Mouse (Mus musculus) cerebellum, postnatal 14 days (tissue): ENCODE data around the gene Cdh15.

Experiments used
- DNase-seq, 2 experiments: peaks; one replicate each; pipeline ENCODE4 v3.0.0; 2021; ENCODE audit warnings: mixed read lengths in 2 of 2

The Cdh15 gene

DNA sequence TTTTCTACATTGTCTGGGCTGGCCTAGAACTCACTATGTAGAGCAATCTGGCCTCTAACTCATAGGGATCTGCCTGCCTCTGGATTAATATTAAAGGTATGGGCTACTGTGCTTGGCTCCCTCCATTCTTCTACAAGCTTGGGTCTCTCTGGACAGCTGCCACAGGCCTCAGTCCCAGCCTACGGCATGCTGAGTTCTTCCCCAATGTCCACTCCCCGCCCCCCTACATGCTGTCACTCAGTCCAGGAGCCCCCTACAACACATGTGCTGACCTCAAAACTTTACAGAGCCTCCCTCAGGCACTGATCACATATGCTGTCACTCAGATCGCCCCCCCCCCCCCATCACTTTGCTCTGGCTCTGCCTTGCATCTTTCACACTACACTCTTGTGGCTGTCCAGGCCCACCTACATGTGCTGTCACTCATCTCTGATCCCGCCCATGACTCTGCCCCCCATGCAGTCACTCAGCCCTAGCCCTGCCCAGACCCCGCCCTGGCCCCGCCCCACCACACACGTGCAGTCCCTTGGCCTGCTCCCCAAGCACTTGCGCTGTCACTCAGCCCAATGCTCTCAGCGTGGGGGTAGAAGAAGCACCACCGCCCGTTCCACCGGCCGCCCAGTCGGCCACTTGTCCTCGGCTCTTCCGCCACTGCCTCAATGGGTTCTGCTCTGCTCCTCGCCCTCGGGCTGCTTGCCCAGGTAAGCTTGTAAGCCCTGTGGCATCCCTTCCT is at the start of gene Cdh15:
Gene Cdh15 (plus strand): TSS at position 138 of the 733 bp plus-strand sequence.
- DNase-seq, result peak; percentile 90 to 93

DNA sequence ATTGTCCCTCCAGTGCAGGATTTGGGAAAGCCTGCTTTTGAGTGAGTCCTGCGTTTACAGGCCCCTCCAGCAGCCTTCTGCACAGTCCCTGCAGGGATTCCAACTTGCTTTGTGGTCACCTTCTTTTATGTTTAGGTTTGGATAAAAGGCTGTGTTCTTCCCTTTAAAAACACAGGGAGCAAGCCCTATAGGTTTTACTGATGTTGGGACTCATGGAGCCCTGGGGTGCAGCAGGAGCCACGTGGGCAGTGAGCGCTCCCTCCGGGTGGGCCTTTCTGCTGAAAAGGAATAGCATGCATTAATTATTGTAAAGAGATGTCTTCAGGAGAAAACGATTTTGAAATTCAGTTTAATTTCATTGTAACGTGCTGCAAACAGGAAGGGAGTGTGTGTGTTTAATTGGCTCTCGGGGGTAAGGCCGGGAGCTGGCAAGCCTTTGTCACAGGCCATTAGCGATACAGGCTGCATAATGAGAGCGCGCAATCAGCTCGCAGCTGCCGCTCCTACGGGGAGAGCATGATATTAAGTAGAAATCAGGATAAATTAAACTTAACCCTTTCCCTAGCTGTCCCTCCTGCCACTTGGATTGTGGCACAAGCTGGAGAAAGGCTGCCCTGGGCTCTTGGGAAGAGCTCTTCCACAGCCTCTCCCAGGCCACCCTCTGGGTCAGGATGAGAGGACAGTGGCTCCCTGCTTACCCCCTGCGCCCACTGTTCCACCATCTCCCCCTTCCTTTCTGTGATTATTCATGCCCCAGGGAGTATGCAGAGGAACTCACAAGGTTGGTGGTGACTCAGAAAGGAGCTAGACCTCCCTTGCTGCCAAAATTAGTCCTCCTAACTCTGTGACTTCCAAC is 43.6 kb upstream of the Cdh15 start:
- DNase-seq, result peak; percentile 38 to 48

- peak; percentile 92 for DNase-seq
Measured at GRCm38 (mm10) chr8:122805349-122805748, 42.4 kb upstream of the Cdh15 start.

DNA sequence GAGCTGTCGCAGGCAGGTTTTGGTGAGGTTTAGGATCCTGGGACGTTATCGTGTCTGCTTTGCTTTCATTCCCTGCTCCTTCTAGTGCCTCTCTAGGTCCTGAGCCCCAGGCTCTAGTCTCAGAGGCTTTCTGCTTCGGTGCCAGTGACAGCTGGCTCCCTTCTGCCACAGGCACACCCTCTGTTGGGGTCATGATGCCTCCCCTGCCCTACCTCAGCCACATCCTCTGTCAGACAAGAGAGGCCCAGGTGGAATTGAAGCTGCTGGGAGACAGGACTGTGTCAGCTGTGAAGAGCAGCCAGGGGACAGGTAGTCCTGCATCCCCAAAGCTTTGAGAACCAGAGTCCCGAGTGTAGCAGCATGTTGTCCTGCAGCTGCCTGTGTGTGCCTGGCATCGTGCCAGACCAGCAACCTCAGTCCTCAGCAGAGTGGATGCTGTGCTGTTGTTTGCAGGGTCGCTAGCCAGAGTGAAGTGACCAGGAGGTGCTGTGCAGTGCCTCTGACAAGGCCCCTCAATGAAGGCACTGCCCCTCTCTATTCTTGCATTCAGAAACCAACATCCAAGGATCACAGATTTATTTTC is 40.7 kb upstream of the Cdh15 start:
- peak in 1 of 2 experiments; percentile 36 for DNase-seq

GRCm38 (mm10) chr8:122807907-122808306 is 39.9 kb upstream of the Cdh15 start:
- DNase-seq, result peak in 1 of 2 experiments; percentile 42

DNA sequence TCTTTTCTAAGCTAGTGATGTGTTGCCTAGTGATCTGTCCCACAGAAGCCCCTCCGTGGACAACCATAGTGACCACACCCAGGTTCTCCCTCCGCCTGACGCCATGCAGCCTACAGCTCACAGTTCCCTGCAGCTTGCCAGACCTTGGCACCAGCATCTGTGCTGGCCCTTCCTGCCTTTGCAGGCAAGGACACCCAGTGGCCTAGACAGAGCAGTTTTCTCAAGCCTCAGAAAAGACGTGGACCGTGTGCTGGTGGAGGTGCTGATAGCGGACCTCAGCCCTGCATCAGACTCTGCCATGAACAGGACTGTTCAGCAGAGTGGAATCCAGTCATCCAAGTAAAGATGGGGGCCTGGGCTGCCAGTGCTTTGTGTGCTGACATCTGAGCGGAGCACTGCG is 37.4 kb upstream of the Cdh15 start:
- peak; percentile 52 to 68 for DNase-seq

- peak in 1 of 2 experiments; percentile 60 for DNase-seq
Measured at GRCm38 (mm10) chr8:122811870-122812494, 35.8 kb upstream of the Cdh15 start.

DNA sequence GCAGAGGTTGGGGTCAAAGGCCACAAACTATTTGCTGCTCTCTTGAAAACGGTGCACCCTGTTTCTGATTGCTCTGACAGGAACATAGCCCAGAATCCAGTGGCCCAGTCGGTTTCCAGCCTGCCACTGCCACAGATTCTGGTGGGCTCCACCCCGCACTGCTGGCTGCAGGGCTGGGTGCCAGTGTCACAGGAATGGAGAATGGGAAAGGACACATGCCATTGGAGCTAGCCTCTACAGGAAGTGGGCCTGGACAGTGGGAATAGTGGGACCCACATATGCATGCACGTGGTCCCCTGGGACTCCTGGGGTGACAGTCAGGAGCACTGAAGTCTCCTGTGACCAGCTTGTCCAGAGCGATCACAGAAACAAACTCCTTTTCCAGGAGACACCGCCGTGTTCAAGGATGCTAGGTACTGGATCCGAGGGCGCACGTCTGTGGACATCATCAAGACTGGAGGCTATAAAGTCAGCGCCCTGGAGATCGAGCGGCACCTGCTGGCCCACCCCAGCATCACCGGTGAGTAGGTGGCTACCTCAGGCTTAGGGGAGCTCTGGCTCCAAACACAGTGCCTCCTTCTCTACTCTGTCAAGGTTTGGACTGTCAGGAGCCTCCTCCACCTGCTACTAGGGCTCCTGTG is 35.0 kb upstream of the Cdh15 start:
- DNase-seq, result peak; percentile 59 to 73

DNA sequence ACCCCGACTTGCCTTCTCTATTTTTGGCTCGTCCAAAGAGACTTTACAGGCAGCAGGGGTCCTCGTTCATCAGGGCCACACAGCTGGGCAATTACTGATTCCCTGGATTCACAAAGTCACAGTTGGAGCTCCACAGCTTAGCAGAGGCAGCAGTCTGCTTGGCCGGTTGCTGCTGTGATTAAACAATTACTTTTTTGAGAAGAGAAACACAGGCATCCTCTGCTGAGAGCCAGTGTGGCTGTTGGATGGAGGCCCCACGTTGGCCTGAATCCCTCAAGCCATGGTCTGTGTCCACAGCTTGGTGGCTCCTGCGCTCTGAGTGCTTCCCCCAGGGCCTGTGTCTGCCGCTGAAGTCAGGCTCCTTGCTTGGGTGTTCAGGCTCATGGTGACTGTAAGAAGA is 33.2 kb upstream of the Cdh15 start:
- peak; percentile 53 for DNase-seq

- DNase-seq, result peak in 1 of 2 experiments; percentile 52
Measured at GRCm38 (mm10) chr8:122816965-122817364, 30.8 kb upstream of the Cdh15 start.

DNA sequence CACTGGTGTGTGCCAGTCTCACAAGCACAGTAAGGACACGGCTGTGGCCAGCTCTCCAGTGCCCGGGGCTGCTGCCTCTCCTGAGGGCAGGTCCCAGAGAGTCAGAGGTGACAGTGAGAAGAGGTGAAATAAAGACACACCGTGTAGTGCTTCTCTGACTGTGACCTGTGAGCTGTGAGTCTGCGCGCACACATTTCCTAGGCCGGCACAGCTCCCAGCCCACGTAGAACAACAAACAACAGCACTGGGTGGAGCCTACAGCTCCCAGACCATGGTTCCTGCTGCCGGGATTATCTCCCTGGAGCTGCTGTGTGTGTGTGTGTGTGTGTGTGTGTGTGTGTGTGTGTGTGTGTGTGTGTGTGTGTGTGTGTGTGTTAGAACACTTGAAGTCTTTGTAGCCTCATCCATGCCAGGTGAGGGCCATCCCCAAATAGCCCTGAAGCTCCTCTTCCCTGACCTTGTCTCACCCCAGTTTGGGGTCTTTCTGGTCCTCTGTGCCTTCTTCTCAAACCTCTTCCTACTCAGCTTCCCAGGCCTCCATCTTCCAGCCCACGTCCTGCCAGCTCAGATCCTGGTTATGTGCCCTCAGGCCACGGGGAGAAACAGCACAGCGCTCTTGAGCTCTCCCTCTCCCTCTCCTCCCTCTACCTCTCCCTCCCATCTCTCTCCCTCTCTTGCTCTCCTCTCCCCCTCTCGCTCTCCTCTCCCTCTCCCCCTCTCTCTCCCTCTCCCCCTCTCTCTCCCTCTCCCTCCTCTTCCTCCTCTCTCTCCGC is 29.9 kb upstream of the Cdh15 start:
- no peak for DNase-seq

DNA sequence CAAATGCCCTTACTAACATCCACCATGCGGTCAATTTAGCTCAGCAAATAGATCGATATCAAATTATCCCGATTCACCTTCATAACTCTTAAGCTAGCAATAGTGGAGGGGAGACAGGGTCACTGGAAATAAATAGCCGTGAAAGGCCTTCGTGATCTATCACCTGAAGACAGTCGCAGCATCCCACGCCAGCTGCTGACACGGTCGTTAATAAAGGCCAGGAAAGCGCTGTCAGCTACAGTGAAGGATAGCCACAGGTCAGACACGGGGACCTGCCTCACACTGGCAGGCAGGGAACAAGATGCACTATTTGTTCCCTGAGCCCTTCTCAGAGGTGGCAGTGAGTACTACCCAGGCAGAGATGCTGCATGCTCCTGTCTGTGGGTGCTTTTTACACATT is 28.0 kb upstream of the Cdh15 start:
- no peak for DNase-seq

GRCm38 (mm10) chr8:122824571-122824970 is 23.2 kb upstream of the Cdh15 start:
- DNase-seq, result peak; percentile 69 to 81

DNA sequence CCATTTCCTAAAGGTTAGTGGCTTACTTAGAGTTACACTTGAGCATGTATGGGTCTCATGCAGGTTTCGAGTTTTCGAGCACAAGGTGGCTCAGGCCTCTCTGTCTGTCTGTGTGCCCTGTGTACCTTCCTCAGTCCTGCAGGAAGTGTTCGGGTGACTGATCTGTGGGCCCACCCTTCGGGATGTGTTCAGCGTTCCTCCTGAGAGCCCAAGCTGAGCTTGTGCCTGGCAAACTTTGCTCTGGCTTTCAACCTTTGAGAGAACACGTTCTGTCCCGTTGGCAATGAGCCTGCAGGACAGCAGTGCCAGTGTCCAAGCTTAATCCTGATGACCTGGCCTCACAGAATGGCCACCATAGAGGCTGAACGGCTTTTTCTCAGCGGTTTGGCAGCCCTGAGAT is 22.8 kb upstream of the Cdh15 start:
- peak in 1 of 2 experiments; percentile 49 for DNase-seq

- DNase-seq, result no peak
Measured at GRCm38 (mm10) chr8:122825408-122825807, 22.4 kb upstream of the Cdh15 start.

- no peak for DNase-seq
Measured at GRCm38 (mm10) chr8:122829396-122829795, 18.4 kb upstream of the Cdh15 start.

DNA sequence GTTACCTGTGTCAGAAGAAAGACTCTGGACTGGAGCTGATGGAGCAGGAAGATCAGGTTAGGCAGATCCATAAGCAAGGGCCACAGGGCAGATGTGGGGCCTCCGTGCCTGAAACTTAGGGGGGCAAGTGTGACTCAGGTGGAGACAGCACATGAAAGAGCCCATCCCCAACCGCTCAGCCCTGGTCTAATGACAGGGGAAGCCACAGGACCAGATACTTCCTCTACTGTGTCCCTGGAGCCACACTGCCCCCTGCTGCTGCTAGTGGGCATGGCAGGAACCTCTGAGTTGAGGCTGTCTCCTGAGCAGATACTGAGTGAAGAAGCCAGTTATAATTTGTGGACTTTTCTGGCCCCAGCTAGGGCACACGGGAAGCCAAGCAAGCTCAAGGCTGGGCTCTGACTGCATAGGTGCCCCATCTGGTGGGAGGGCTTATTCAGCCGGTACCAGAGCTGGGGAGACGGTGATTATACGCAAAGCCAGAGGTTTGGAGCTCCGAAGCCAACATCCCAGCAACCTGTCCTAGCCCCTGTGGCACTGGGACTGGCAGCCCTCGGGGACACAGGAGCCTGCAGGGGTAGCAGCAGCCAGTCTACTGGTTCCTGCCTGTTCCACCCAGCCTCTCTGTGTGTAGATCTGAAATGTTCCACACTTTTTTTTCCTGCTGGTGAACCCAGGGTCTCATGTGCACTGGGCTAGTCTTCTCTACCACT is 17.3 kb upstream of the Cdh15 start:
- DNase-seq, result peak; percentile 99

GRCm38 (mm10) chr8:122834416-122834815 is 13.3 kb upstream of the Cdh15 start:
- DNase-seq, result no peak

GRCm38 (mm10) chr8:122834971-122835370 is 12.8 kb upstream of the Cdh15 start:
- peak; percentile 91 to 94 for DNase-seq

GRCm38 (mm10) chr8:122836199-122836598 is 11.6 kb upstream of the Cdh15 start:
- DNase-seq, result no peak

- DNase-seq, result no peak
Measured at GRCm38 (mm10) chr8:122836696-122837095, 11.1 kb upstream of the Cdh15 start.
